Mouse (Mus musculus): ENCODE measurements at regions not wholly inside any gene's neighbourhood (a gene's known extent, or its start where the extent isn't known, plus 50 kb on each side); places are given as distances from the start of the nearest gene placed in this dataset.
A peak's percentile ranks its signal among the peaks of the same experiment; 100 is the strongest.

GRCm38 (mm10) chr10:113034356-113034755 lies 105.6 kb upstream of the Atxn7l3b start:
- no peak for DNase-seq (ENCODE audit: extremely low spot score in 1 of 2, low spot score in 1 of 2)

- DNase-seq (ENCODE audit: extremely low spot score in 1 of 2, low spot score in 1 of 2): no peak
Observed at GRCm38 (mm10) chr10:113032870-113033269, 104.1 kb upstream of the Atxn7l3b start.

DNA sequence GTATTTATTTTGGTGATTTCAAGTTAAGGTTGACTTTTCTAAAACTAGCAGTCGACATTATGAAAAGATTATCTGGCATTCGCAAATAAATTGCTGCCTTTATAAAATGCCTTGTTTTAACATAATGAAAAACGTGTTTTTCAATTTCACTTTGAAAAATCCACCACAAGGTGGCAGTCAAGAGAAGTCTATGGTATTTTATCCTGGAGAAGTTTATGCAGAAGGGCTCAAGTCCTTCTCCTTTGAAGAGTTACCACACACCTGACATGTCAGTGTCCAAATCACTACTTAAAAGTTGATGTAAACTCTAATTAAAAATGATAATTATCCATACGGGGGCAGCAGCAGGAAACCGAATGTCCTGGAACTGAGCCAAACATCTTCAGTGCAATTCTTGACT lies 98.5 kb upstream of the Atxn7l3b start:
- peak in 1 of 2 experiments; percentile 8 for DNase-seq (ENCODE audit: extremely low spot score in 1 of 2, low spot score in 1 of 2)

DNA sequence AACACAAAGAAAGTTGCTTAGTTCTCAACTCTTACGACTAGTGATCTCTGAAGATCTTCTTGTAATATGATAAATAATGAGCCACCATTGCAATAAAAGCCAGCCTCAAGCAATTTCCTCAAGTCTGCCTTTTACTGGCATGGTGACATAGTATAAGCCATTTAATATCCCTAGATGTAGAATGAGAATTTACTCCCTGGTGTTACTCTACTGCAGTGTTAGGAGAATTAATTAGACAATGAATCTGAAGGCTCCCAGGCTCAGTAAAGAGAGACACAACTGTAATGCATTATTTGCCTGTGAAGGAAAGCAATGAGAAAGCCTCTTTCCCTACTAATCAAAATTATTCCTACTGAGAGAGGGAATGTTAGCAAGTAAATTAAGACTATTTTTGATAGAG lies 95.8 kb upstream of the Atxn7l3b start:
- DNase-seq (ENCODE audit: extremely low spot score in 1 of 2, low spot score in 1 of 2): no peak

GRCm38 (mm10) chr10:113009124-113009523 lies 80.3 kb upstream of the Atxn7l3b start:
- DNase-seq (ENCODE audit: extremely low spot score in 1 of 2, low spot score in 1 of 2): no peak

GRCm38 (mm10) chr10:112990720-112991119 lies 61.9 kb upstream of the Atxn7l3b start:
- DNase-seq (ENCODE audit: extremely low spot score in 1 of 2, low spot score in 1 of 2): no peak

- DNase-seq (ENCODE audit: extremely low spot score in 1 of 2, low spot score in 1 of 2): no peak
Observed at GRCm38 (mm10) chr10:112982697-112983096, 53.9 kb upstream of the Atxn7l3b start.
